Mouse (Mus musculus) left cerebral cortex, adult 9 months (tissue): ENCODE data around the gene Trim15.

Source experiments
- DNase-seq, 2 experiments: peaks; one replicate each; pipeline ENCODE4 v3.0.0; 2022; ENCODE audit warnings: low spot score in 2 of 2

Trim15 gene

GRCm38 (mm10) chr17:36869284-36869954 is 2.4 kb upstream of the Trim15 start, which contains the start of gene Trim10:
Gene Trim10 (plus strand): TSS chr17:36869574.
- no peak for DNase-seq

- DNase-seq, result no peak
Observed at GRCm38 (mm10) chr17:36868836-36869235, 1.8 kb upstream of the Trim15 start.

- no peak for DNase-seq
Observed at GRCm38 (mm10) chr17:36861680-36862079, 5.3 kb downstream of the Trim15 start.

- no peak for DNase-seq
Observed at GRCm38 (mm10) chr17:36858181-36858580, 8.8 kb downstream of the Trim15 start.

GRCm38 (mm10) chr17:36856236-36856635 is 10.8 kb downstream of the Trim15 start:
- no peak for DNase-seq

- no peak for DNase-seq
Observed at GRCm38 (mm10) chr17:36855484-36855883, 11.5 kb downstream of the Trim15 start.

- DNase-seq, result no peak
Observed at GRCm38 (mm10) chr17:36851627-36852026, 15.4 kb downstream of the Trim15 start.

- DNase-seq, result no peak
Observed at GRCm38 (mm10) chr17:36851200-36851599, 15.8 kb downstream of the Trim15 start.

- no peak for DNase-seq
Observed at GRCm38 (mm10) chr17:36849992-36850391, 17.0 kb downstream of the Trim15 start.

GRCm38 (mm10) chr17:36848911-36849310 is 18.1 kb downstream of the Trim15 start:
- DNase-seq, result no peak

- DNase-seq, result no peak
Observed at GRCm38 (mm10) chr17:36844725-36845124, 22.3 kb downstream of the Trim15 start.

- no peak for DNase-seq
Observed at GRCm38 (mm10) chr17:36844286-36844719, 22.7 kb downstream of the Trim15 start.

GRCm38 (mm10) chr17:36843696-36844095 is 23.3 kb downstream of the Trim15 start:
- no peak for DNase-seq

- no peak for DNase-seq
Observed at GRCm38 (mm10) chr17:36840961-36841445, 26.0 kb downstream of the Trim15 start.

- no peak for DNase-seq
Observed at GRCm38 (mm10) chr17:36839931-36840330, 27.1 kb downstream of the Trim15 start.

- DNase-seq, result no peak
Observed at GRCm38 (mm10) chr17:36839001-36839400, 28.0 kb downstream of the Trim15 start.

- DNase-seq, result peak; percentile 89 to 98
Observed at GRCm38 (mm10) chr17:36836874-36837647, 29.9 kb downstream of the Trim15 start, which contains the start of gene Trim26. Gene Trim26 (plus strand): TSS chr17:36837134.

GRCm38 (mm10) chr17:36836427-36836812 is 30.6 kb downstream of the Trim15 start:
- peak in 1 of 2 experiments; percentile 7 for DNase-seq

GRCm38 (mm10) chr17:36835591-36836426 is 31.2 kb downstream of the Trim15 start:
- peak in 1 of 2 experiments; percentile 64 for DNase-seq

- DNase-seq, result no peak
Observed at GRCm38 (mm10) chr17:36832694-36833093, 34.3 kb downstream of the Trim15 start.

- DNase-seq, result no peak
Observed at GRCm38 (mm10) chr17:36830470-36830869, 36.5 kb downstream of the Trim15 start.

- no peak for DNase-seq
Observed at GRCm38 (mm10) chr17:36828488-36828887, 38.5 kb downstream of the Trim15 start.
